Mouse (Mus musculus): Measurements from ENCODE around the gene Chrne.
A peak's percentile ranks its signal among the peaks of the same experiment; 100 is the strongest.

Gene Chrne

GRCm38 (mm10) chr11:70651391-70651790 is 32.4 kb upstream of the Chrne start:
- peak; percentile 92 for DNase-seq

GRCm38 (mm10) chr11:70650322-70651175 is 31.5 kb upstream of the Chrne start:
- peak; percentile 92 for DNase-seq

- DNase-seq, result peak; percentile 91
Measured at GRCm38 (mm10) chr11:70649185-70649734, 30.2 kb upstream of the Chrne start.

DNA sequence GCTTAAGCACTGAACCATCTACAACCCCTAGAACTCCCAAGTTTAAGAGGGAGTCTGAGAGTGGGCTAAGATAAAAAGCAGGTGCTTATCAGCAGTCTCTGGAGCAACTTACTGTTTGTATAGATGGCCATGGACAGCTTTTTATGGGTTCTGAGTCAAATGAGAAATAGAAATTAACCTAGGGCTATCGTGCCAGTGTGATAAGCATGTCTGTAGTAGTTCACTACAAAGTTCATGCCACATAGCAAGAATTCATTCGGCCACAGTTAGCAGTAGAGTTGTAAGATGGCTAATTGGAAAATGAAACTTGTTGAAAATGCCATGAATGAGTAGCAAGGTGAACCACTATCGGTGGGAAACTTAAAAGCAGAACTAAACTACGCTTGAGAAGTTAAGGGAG is 29.5 kb upstream of the Chrne start:
- no peak for DNase-seq

DNA sequence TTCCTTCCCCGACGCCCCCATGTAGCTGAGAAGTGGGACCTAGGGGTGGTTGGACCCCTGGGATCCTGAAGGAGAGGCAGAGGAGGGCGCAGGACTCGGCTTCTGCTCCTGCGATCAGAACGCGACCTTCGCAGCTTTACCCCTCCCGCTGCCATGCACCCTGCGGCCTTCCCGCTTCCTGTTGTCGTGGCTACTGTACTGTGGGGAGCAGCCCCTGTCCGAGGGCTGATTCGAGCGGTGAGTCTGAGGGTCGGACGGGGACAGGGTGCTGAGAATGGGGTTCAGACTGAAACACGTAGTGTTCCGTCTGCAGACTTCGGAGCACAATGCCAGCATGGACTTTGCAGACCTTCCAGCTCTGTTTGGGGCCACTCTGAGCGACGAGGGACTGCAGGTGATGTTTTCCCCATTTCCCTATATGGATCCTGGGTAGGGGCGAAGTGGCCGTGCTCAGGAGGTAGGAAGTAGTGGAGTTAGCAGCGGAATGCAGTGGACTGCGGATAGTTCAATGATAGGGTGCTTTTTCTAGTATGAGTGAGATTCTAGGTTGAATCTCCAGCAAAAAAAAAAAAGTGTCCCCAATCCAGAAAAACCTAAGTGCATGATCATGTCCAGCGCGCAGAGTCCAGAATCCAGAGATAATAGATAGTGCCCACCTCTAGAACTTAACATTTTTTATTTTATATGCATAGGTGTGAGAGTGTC is 28.9 kb upstream of the Chrne start:
- DNase-seq, result peak; percentile 96

DNA sequence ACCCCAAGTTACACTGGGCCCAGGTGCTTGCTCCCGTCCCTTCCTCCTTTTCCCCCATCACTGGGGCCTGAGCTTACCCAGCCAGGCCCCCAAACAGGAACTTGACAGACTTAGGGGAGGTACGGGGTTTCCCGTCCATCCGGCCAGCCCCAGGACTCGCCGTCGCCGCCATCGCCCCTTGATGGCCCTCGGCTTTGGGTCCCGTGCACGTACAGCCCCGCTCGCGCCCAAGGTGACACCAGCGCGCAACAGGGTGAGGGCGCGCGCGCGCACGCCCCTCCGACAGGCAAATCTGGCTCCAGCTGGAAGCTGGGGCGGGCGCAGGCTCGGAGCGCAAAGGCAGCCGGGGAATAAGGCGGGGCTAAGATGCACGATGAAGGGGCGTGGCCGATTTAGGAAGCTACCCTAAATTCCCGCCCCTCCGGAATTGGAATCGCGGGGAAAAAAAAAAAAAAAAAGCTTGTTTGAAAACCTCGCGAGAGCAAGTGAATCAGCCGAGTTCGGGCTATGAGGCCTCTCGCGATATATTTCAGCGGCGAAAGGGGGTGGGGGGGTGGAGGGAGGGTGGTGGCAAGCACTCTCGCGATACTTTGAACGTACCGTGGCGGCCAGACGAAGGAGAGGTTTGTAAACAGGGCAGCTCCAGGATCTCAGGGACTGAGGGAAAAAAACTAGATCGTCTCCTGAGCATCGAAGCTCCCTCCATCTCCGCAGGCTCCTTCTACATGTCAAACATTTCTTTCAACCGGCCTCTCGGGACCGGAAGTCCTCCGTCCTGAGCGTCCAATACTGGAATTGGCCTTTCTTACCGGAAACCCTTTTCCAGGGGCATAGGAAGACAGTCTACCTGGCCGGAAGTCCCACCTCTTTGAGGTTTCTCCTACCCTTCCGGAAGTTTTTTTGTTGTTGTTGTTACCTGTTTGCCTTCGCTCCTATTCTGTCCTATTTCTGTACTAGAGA is 28.0 kb upstream of the Chrne start, which contains the start of the genes Rnf167 and Slc25a11:
TSS of gene Rnf167 (plus strand) at position 545 of the 960 bp plus-strand sequence.
TSS of gene Slc25a11 (minus strand) at position 789 of the 960 bp plus-strand sequence.
- peak; percentile 100 for DNase-seq

DNA sequence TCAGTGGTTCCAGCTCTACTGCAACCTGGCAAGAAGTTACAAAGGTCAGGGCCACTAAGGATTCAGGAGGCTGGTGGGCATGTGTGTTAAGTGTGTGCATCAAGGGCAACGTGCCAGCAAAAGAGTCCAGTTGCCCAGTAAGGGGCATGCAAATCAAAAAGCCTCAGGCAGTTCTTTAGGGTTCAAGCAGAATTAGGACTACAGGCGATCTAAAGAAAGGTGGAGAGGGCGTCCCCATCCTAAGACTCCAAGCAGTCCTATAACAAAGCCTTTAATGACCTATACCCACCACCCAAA is 27.2 kb upstream of the Chrne start:
- no peak for DNase-seq

- peak; percentile 96 for DNase-seq
Measured at GRCm38 (mm10) chr11:70645461-70646258, 26.6 kb upstream of the Chrne start.

DNA sequence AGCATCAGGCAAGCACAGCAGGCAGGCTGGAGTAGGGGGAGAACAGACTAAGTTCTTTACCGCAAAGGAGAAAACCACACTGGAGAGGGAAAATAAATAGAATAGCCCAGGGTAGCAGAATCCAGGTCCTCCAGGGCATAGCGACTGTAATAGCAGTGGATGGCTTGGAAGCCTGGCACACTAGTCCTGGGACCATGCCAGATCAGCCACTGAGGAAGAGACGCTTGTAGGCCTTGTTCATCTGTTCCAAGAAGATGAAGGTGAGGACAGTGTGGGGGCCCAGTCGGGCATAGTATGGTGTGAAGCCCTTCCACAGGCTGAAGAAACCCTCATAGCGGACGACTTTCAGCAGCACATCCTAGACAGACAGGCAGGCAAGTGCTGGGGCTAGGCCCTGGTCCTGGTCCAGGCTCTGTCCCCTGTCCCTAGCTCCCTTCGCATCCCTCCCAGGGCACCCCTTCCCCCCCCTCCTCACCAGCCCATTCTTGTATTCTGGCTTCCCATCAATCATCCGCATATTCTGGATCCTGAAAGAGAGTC is 25.6 kb upstream of the Chrne start:
- peak; percentile 89 for DNase-seq

GRCm38 (mm10) chr11:70643051-70643450 is 24.0 kb upstream of the Chrne start:
- peak; percentile 86 for DNase-seq

GRCm38 (mm10) chr11:70641241-70641640 is 22.2 kb upstream of the Chrne start:
- peak; percentile 87 for DNase-seq

DNA sequence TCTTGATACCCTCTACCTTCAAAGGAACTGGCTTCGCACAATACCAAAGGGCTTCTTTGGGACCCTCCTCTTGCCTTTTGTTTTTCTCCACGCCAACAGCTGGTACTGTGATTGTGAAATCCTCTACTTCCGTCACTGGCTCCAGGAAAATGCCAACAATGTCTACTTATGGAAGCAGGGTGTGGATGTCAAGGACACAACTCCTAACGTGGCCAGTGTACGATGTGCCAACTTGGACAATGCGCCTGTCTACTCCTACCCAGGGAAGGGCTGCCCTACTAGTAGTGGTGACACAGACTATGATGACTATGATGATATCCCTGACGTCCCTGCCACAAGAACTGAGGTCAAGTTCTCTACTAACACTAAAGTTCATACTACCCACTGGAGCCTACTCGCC is 21.0 kb upstream of the Chrne start:
- peak; percentile 92 for DNase-seq

GRCm38 (mm10) chr11:70638714-70639278 is 19.8 kb upstream of the Chrne start, which contains the start of gene Gp1ba:
Gene Gp1ba, plus strand, starts transcription at chr11:70639122.
- no peak for DNase-seq

- no peak for DNase-seq
Measured at GRCm38 (mm10) chr11:70638293-70638692, 19.3 kb upstream of the Chrne start.

- no peak for DNase-seq
Measured at GRCm38 (mm10) chr11:70637764-70638163, 18.7 kb upstream of the Chrne start.

- DNase-seq, result no peak
Measured at GRCm38 (mm10) chr11:70635601-70636000, 16.6 kb upstream of the Chrne start.

DNA sequence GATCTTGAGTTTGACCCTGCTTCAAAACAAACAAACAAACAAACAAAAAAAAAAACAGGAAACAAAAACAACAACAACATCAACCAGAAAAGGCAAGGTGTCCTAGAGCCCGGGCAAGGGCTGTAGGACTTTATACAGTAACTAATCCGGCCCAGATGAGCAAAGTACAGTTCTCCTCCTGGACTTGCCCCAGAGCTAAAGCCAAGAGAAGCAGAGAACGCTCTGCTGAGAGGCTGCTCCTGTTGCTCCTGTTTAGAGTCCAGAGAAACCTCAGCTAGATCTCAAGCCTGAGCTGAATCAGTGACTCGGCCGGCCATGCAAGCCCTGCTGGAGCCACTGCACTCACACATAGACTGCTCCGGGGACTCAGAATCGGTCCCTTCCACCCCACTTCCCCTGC is 11.1 kb upstream of the Chrne start:
- no peak for DNase-seq

GRCm38 (mm10) chr11:70629557-70629956 is 10.5 kb upstream of the Chrne start:
- no peak for DNase-seq

DNA sequence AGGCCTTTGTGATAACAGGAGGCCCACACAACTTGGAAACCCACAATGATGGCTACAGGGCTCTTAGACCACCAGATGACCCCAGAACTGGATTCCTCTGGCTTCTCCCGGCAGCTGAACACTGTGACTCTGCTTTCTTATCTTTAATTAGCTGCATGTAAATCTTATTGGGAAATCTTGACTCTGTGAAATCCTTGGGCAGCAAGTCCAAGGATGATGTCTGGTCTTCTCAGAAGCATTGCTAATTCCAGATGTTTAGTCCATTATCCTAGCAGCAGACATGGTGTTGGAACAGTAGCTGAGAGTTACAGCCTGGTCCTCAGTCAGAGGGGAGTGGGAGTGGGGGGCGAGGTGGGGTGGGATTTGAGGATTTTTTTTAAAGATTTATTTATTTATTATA is 9.4 kb upstream of the Chrne start:
- DNase-seq, result no peak

GRCm38 (mm10) chr11:70626877-70627276 is 7.9 kb upstream of the Chrne start:
- no peak for DNase-seq

- DNase-seq, result no peak
Measured at GRCm38 (mm10) chr11:70625473-70625872, 6.5 kb upstream of the Chrne start.

All from heart, adult 11 months (tissue).